ENCODE assay signal across 22 mouse cellular contexts in genomic region chr5:74846674-74847073, GRCm38 (mm10).
DNase-seq lines count a peak whose midpoint lies in the region; ATAC-seq and TF ChIP-seq lines count a peak whose summit lies in the region.
"Had no signal": no experiment of that assay in that cellular context is flagged by ENCODE, and none has a peak within 500 bp of the region (broad histone marks: within the 10 kb centered on the region; RNA-seq: fewer than 3 reads in every experiment).

No protein-coding gene starts in this region.

- intact Hi-C loops in gastrocnemius, adult 2 months (cut with DNase I): no loop called here

- no peaks in the 10 kb centered on the region for H3K9me3 ChIP-seq in hindbrain, embryonic 14.5 days (ENCODE audit: control insufficient read depth, low read length)
- H3K9me3 ChIP-seq: embryonic facial prominence, embryonic 15.5 days; hindbrain, embryonic 10.5 days; liver, embryonic 13.5 days had no signal

- peak; percentile 13 for DNase-seq in right cerebral cortex, adult 18-20 months
- DNase-seq in right cerebral cortex, postnatal 36 days (ENCODE audit: low spot score in 2 of 2): no peak
- peak; percentile 30 for DNase-seq in layer of hippocampus, adult 11-12 months (ENCODE audit: low spot score)
- peak; percentile 39 for DNase-seq in layer of hippocampus, adult 9-10 months (ENCODE audit: low spot score)
- peak; percentile 12 for DNase-seq in right cerebral cortex, postnatal 4 days
- no peak for DNase-seq in gastrocnemius, adult 2 months
- no peak for DNase-seq in hindbrain, embryonic 14.5 days (ENCODE audit: low spot score)
- DNase-seq: adrenal gland, postnatal 10 days; cerebellum, adult 8-10 months; cerebellum, postnatal 36 days; kidney, adult 8-10 months; kidney, postnatal 14 days; liver, embryonic 13.5 days; lung, adult 2 months; lung, postnatal 14 days had no signal

- TF ChIP-seq CTCF in gastrocnemius, adult 2 months (IDR thresholded peaks at IDR 0.05): no peak

- no peaks in the 10 kb centered on the region for H3K27me3 ChIP-seq in hindbrain, embryonic 14.5 days (ENCODE audit: control insufficient read depth, insufficient read depth, low read length)
- H3K27me3 ChIP-seq: embryonic facial prominence, embryonic 15.5 days; liver, embryonic 13.5 days had no signal

- no peak for ATAC-seq in hindbrain, embryonic 14.5 days (ENCODE audit: low FRiP score)
- no peak for ATAC-seq in monocyte, adult 5-6 weeks (replicated peaks; ENCODE audit: insufficient number of reproducible peaks, low FRiP score, low TSS enrichment, poor library complexity, severe bottlenecking)
- ATAC-seq: activated CD4-positive, CD25-positive, alpha-beta regulatory T cell, adult 4 months; hindbrain, postnatal 0 days had no signal

- no peaks in the 10 kb centered on the region for H3K36me3 ChIP-seq in hindbrain, embryonic 14.5 days (replicated peaks; ENCODE audit: control insufficient read depth, insufficient read depth)
- H3K36me3 ChIP-seq: embryonic facial prominence, embryonic 15.5 days; hindbrain, embryonic 10.5 days; liver, embryonic 13.5 days had no signal

- H3K27ac ChIP-seq in gastrocnemius, adult 2 months: no peak overlapping the region
- no peak overlapping the region for H3K27ac ChIP-seq in hindbrain, embryonic 14.5 days
- H3K27ac ChIP-seq: hindbrain, embryonic 10.5 days; hindbrain, postnatal 0 days; liver, embryonic 13.5 days had no signal

- H3K4me1 ChIP-seq in hindbrain, embryonic 14.5 days (replicated peaks; ENCODE audit: control insufficient read depth, insufficient read depth, low read length): no peaks in the 10 kb centered on the region
- H3K4me1 ChIP-seq: embryonic facial prominence, embryonic 15.5 days; hindbrain, embryonic 10.5 days; liver, embryonic 13.5 days had no signal

- H3K9ac ChIP-seq in hindbrain, embryonic 14.5 days: no peak overlapping the region
- H3K9ac ChIP-seq: embryonic facial prominence, embryonic 15.5 days; liver, embryonic 13.5 days had no signal

- no peak overlapping the region for H3K4me3 ChIP-seq in gastrocnemius, adult 2 months
- no peak overlapping the region for H3K4me3 ChIP-seq in hindbrain, embryonic 14.5 days (replicated peaks; ENCODE audit: low read length)
- H3K4me3 ChIP-seq: embryonic facial prominence, embryonic 15.5 days; hindbrain, embryonic 10.5 days; liver, embryonic 13.5 days had no signal

- no peak overlapping the region for H3K4me2 ChIP-seq in hindbrain, embryonic 14.5 days (replicated peaks)
- H3K4me2 ChIP-seq: embryonic facial prominence, embryonic 15.5 days; heart, embryonic 11.5 days; liver, embryonic 13.5 days; midbrain, embryonic 11.5 days had no signal

- WGBS in hindbrain, embryonic 14.5 days: 92% methylated on average over 5 of the region's 5 CpGs

Comparison
In these comparisons a context has a peak if more than half of its experiments do, and no peak if none do; other contexts are left out.
1. DNase-seq: peak in right cerebral cortex, adult 18-20 months (single experiment), layer of hippocampus, adult 11-12 months (single experiment), layer of hippocampus, adult 9-10 months (single experiment) and right cerebral cortex, postnatal 4 days (single experiment); none in right cerebral cortex, postnatal 36 days (0 of 2), gastrocnemius, adult 2 months (single experiment) and hindbrain, embryonic 14.5 days (single experiment).